In genomic region chr4:123411732-123412527, GRCm38 (mm10) we compare ENCODE assay signal across 8 mouse cellular contexts.
A peak's percentile ranks its signal among the peaks of the same experiment; 100 is the strongest.
DNase-seq lines count a peak whose midpoint lies in the region; ATAC-seq and TF ChIP-seq lines count a peak whose summit lies in the region.

No protein-coding gene starts in this region.

- DNase-seq in MEL (ENCODE audit: low read depth, low spot score), result peak; percentile 91
- peak; percentile 63 to 70 for DNase-seq in cerebellum, adult 18-20 months
- DNase-seq in forebrain, postnatal 0 days, result peak; percentile 94
- DNase-seq in heart, postnatal 4 days, result peak; percentile 96
- DNase-seq in layer of hippocampus, adult 8-10 months (ENCODE audit: low spot score in 2 of 2), result peak; percentile 62 to 69
- peak; percentile 97 for DNase-seq in lung, embryonic 14.5 days
- DNase-seq in thymus, adult 2 months, result peak; percentile 86

- H3K4me3 ChIP-seq in MEL (ENCODE audit: control insufficient read depth in 1 of 2, insufficient read depth in 1 of 2, low read depth in 2 of 2, low read length in 2 of 2), result peak overlapping the region; percentile 70 to 74
- peak overlapping the region; percentile 72 for H3K4me3 ChIP-seq in forebrain, postnatal 0 days (ENCODE audit: low read depth, low read length)
- H3K4me3 ChIP-seq in lung, embryonic 14.5 days (ENCODE audit: low read depth, low read length), result peak overlapping the region; percentile 65
- H3K4me3 ChIP-seq in olfactory bulb, adult 2 months (ENCODE audit: insufficient read depth, low read depth, low read length), result peak overlapping the region; percentile 66
- peak overlapping the region; percentile 54 for H3K4me3 ChIP-seq in thymus, adult 2 months (ENCODE audit: control insufficient read depth, insufficient read depth, low read length)

- H3K36me3 ChIP-seq in MEL (ENCODE audit: control insufficient read depth in 1 of 2, insufficient read depth in 2 of 2, low read length in 2 of 2), result peaks cover 0 to 45% of the 10 kb centered on the region in 2 experiments; a peak in 2 of 4 replicates
- H3K36me3 ChIP-seq in forebrain, postnatal 0 days (ENCODE audit: insufficient read depth), result no peaks in the 10 kb centered on the region
- H3K36me3 ChIP-seq in lung, embryonic 14.5 days (ENCODE audit: insufficient read depth), result peaks cover 20% of the 10 kb centered on the region
- H3K36me3 ChIP-seq in thymus, adult 2 months (ENCODE audit: control insufficient read depth, insufficient read depth, low read length), result no peaks in the 10 kb centered on the region

- no peak for TF ChIP-seq RAD21 in MEL (IDR thresholded peaks at IDR 0.05; ENCODE audit: low read depth, low read length)

- H3K79me2 ChIP-seq in MEL (ENCODE audit: control insufficient read depth, insufficient read depth, low read length, poor library complexity), result peaks cover 27% of the 10 kb centered on the region

- peaks cover 22 to 29% of the 10 kb centered on the region in 2 experiments for H3K4me1 ChIP-seq in MEL (ENCODE audit: control insufficient read depth in 1 of 2, insufficient read depth in 2 of 2, low read length in 2 of 2)
- peaks cover 22% of the 10 kb centered on the region for H3K4me1 ChIP-seq in forebrain, postnatal 0 days (ENCODE audit: insufficient read depth)
- H3K4me1 ChIP-seq in lung, embryonic 14.5 days (ENCODE audit: insufficient read depth), result peaks cover 24% of the 10 kb centered on the region
- H3K4me1 ChIP-seq in olfactory bulb, adult 2 months (ENCODE audit: control insufficient read depth, insufficient read depth, low read length), result peaks cover 22% of the 10 kb centered on the region
- H3K4me1 ChIP-seq in thymus, adult 2 months (replicated peaks; ENCODE audit: control insufficient read depth, insufficient read depth, low read length), result peaks cover 16% of the 10 kb centered on the region

- TF ChIP-seq POLR2A in MEL (IDR thresholded peaks at IDR 0.05; ENCODE audit: control insufficient read depth in 1 of 2, insufficient read depth in 1 of 2, low read depth in 1 of 2, low read length in 2 of 2, poor library complexity in 1 of 2), result peak; percentile 47 to 67; a peak in 3 of 4 replicates
- no peak for TF ChIP-seq POLR2A in olfactory bulb, adult 2 months (IDR thresholded peaks at IDR 0.05; ENCODE audit: insufficient read depth, low read depth, low read length)
- 0 out of 2 replicates have a peak, but pooled peaks have one; percentile 4 for TF ChIP-seq POLR2A in thymus, adult 2 months (IDR thresholded peaks at IDR 0.05; ENCODE audit: control insufficient read depth, extremely low read depth, insufficient read depth, low read length, poor library complexity)

- peak overlapping the region; percentile 89 for H3K9ac ChIP-seq in MEL (ENCODE audit: control insufficient read depth, low read depth, low read length, poor library complexity, severe bottlenecking)
- H3K9ac ChIP-seq in forebrain, postnatal 0 days, result peak overlapping the region; percentile 76
- peak overlapping the region; percentile 81 for H3K9ac ChIP-seq in lung, embryonic 14.5 days

- 0 out of 4 replicates have a peak, but pooled peaks of 1 of the 2 experiments have one; percentile 39 for TF ChIP-seq EP300 in MEL (IDR thresholded peaks at IDR 0.05; ENCODE audit: low read depth in 1 of 2, low read length in 2 of 2)

- WGBS in forebrain, postnatal 0 days, result 3% methylated on average over 58 of the region's 69 CpGs
- under 1% methylated on average over 66 of the region's 69 CpGs for WGBS in lung, embryonic 14.5 days
- under 1% methylated on average over 57 of the region's 69 CpGs for WGBS in olfactory bulb, adult 2 months
- WGBS in thymus, adult 2 months, result 1% methylated on average over 68 of the region's 69 CpGs

- peak; percentile 93 for ATAC-seq in forebrain, postnatal 0 days
- ATAC-seq in lung, embryonic 14.5 days (ENCODE audit: insufficient read depth), result peak; percentile 96

- H3K9me3 ChIP-seq in MEL (replicated peaks; ENCODE audit: insufficient read depth, low read length), result no peaks in the 10 kb centered on the region
- H3K9me3 ChIP-seq in forebrain, postnatal 0 days (ENCODE audit: low read length), result no peaks in the 10 kb centered on the region
- no peaks in the 10 kb centered on the region for H3K9me3 ChIP-seq in lung, embryonic 14.5 days (ENCODE audit: low read depth, low read length)

- peak overlapping the region; percentile 96 for H3K4me2 ChIP-seq in forebrain, postnatal 0 days (ENCODE audit: low read depth)
- peak overlapping the region; percentile 82 for H3K4me2 ChIP-seq in lung, embryonic 14.5 days

- no peaks in the 10 kb centered on the region for H3K27me3 ChIP-seq in MEL (ENCODE audit: control insufficient read depth in 1 of 2, insufficient read depth in 2 of 2, low read length in 2 of 2)
- no peaks in the 10 kb centered on the region for H3K27me3 ChIP-seq in forebrain, postnatal 0 days (ENCODE audit: insufficient read depth, low read length)
- H3K27me3 ChIP-seq in lung, embryonic 14.5 days (ENCODE audit: insufficient read depth, low read length), result no peaks in the 10 kb centered on the region
- H3K27me3 ChIP-seq in thymus, adult 2 months (ENCODE audit: control insufficient read depth, insufficient read depth, low read length), result no peaks in the 10 kb centered on the region

- no peak for TF ChIP-seq CTCF in MEL (IDR thresholded peaks at IDR 0.05 in 2 of 3, conservative IDR thresholded peaks at IDR 0.05 in 1 of 3; ENCODE audit: control insufficient read depth in 1 of 3, insufficient read depth in 1 of 3, low read depth in 2 of 3, low read length in 3 of 3, poor library complexity in 1 of 3, severe bottlenecking in 1 of 3)
- TF ChIP-seq CTCF in forebrain, postnatal 0 days (IDR thresholded peaks at IDR 0.05; ENCODE audit: low read depth), result peak; percentile 13; the same call in 1 of the 2 replicates
- TF ChIP-seq CTCF in lung, embryonic 14.5 days (IDR thresholded peaks at IDR 0.05; ENCODE audit: low read depth), result no peak
- TF ChIP-seq CTCF in olfactory bulb, adult 2 months (IDR thresholded peaks at IDR 0.05; ENCODE audit: insufficient read depth, low read depth, low read length), result no peak
- no peak for TF ChIP-seq CTCF in thymus, adult 2 months (IDR thresholded peaks at IDR 0.05; ENCODE audit: borderline replicate concordance, control insufficient read depth, extremely low read depth, insufficient read depth, low read length, poor library complexity)

- H3K27ac ChIP-seq in MEL (ENCODE audit: control insufficient read depth, low read depth, low read length), result peak overlapping the region; percentile 34
- H3K27ac ChIP-seq in forebrain, postnatal 0 days (ENCODE audit: low read depth, low read length), result peak overlapping the region; percentile 79
- peak overlapping the region; percentile 90 for H3K27ac ChIP-seq in lung, embryonic 14.5 days (ENCODE audit: low read depth)
- no peak overlapping the region for H3K27ac ChIP-seq in olfactory bulb, adult 2 months (ENCODE audit: insufficient read depth, low read depth, low read length)
- no peak overlapping the region for H3K27ac ChIP-seq in thymus, adult 2 months (ENCODE audit: control insufficient read depth, insufficient read depth, low read length)

TF ChIP-seq in MEL, 35 proteins besides CTCF, POLR2A, EP300 and RAD21:
- TF ChIP-seq CHD2 (IDR thresholded peaks at IDR 0.05; ENCODE audit: low read length) (no peak), POLR2AphosphoS2 (IDR thresholded peaks at IDR 0.05; ENCODE audit: low read length) (0 out of 2 replicates have a peak, but pooled peaks have one; percentile 25), SIN3A (IDR thresholded peaks at IDR 0.05; ENCODE audit: low read length) (peak; percentile 58; the same call in 1 of the 2 replicates), NRF1 (IDR thresholded peaks at IDR 0.05; ENCODE audit: insufficient read depth, low read depth, low read length, poor library complexity, severe bottlenecking) (no peak), ETS1 (IDR thresholded peaks at IDR 0.05; ENCODE audit: low read depth, low read length) (0 out of 2 replicates have a peak, but pooled peaks have one; percentile 15), SMC3 (IDR thresholded peaks at IDR 0.05; ENCODE audit: low read depth, low read length) (no peak), MAZ (IDR thresholded peaks at IDR 0.05; ENCODE audit: low read depth, low read length) (peak; percentile 82; the same call in 1 of the 2 replicates), NELFE (IDR thresholded peaks at IDR 0.05; ENCODE audit: low read depth, low read length) (0 out of 2 replicates have a peak, but pooled peaks have one; percentile 18), CHD1 (IDR thresholded peaks at IDR 0.05; ENCODE audit: low read depth, low read length) (no peak), MXI1 (IDR thresholded peaks at IDR 0.05; ENCODE audit: low read depth, low read length) (peak; percentile 77)

Comparison
In these comparisons a context has a peak if more than half of its experiments do, and no peak if none do; other contexts are left out.
1. H3K27ac ChIP-seq: peak in MEL (single experiment), forebrain, postnatal 0 days (single experiment) and lung, embryonic 14.5 days (single experiment); none in olfactory bulb, adult 2 months (single experiment) and thymus, adult 2 months (single experiment).
2. Peak in every context shown above with its lines, with median percentiles within 50 percentile points of each other: DNase-seq, H3K4me3 ChIP-seq and H3K9ac ChIP-seq.